Mouse (Mus musculus) embryonic facial prominence, embryonic 15.5 days (tissue): ENCODE results near the gene Gm49387. TPM values are rescaled to one million over a fixed set of nuclear protein-coding genes. Genes with fewer than 3 reads are reported as not detected.

Experiments
- ATAC-seq: fragments of 200-750 bp; cut with Nextera tagmentation; 2 replicates; pipeline ENCODE4 v1.8.0; 2017; ENCODE audit warnings: low read depth, moderate TSS enrichment; ENCODE audit not compliant: insufficient number of reproducible peaks, low FRiP score, low TSS enrichment
- H3K27ac ChIP-seq: fragments of 300-500 bp; sonication (generic); replicated peaks from 2 replicates; pipeline ENCODE4 v1.5.1; 2015; ENCODE audit warnings: mild to moderate bottlenecking, inconsistent platforms
- H3K27me3 ChIP-seq: fragments of 300-500 bp; sonication (generic); 2 replicates; pipeline ENCODE4 v1.6.1; 2015; ENCODE audit warnings: inconsistent platforms
- H3K36me3 ChIP-seq: fragments of 300-500 bp; sonication (generic); 2 replicates; pipeline ENCODE4 v1.6.1; 2015; ENCODE audit warnings: mild to moderate bottlenecking, inconsistent platforms
- H3K4me1 ChIP-seq: fragments of 300-500 bp; sonication (generic); 2 replicates; pipeline ENCODE4 v1.6.1; 2015; ENCODE audit warnings: inconsistent platforms
- H3K4me2 ChIP-seq: fragments of 300-500 bp; sonication (generic); replicated peaks from 2 replicates; pipeline ENCODE4 v1.6.1; 2015; ENCODE audit warnings: mild to moderate bottlenecking, inconsistent platforms
- H3K4me3 ChIP-seq: fragments of 300-500 bp; sonication (generic); replicated peaks from 2 replicates; pipeline ENCODE4 v1.5.1; 2015; ENCODE audit warnings: mild to moderate bottlenecking, inconsistent platforms
- H3K9ac ChIP-seq: fragments of 300-500 bp; sonication (generic); 2 replicates; pipeline ENCODE4 v1.6.1; 2015; ENCODE audit warnings: inconsistent platforms
- H3K9me3 ChIP-seq: fragments of 300-500 bp; sonication (generic); replicated peaks from 2 replicates; pipeline ENCODE4 v1.6.1; 2016; ENCODE audit warnings: inconsistent platforms
- WGBS: fragments of 180-500 bp; shearing (Covaris S2); methylation state at CpG from one replicate; pipeline ENCODE4 v1.1.7; 2015; 5-methylcytosine and 5-hydroxymethylcytosine counted together
- polyA plus RNA-seq: library from polyadenylated mRNA; unstranded; fragments of >200 nt; fragmentation: Nextera tagmentation; extraction: Ambion mirVana; gene quantifications from 2 replicates; pipeline ENCODE4 v1.2.1, GENCODE M21; 2015

Gm49387 gene
- polyA plus RNA-seq = 2.5 and 3.8 TPM in 2 replicates

GRCm38 (mm10) chr14:31640346-31640889, at the start of gene Gm49387:
TSS of gene Gm49387 (minus strand) at chr14:31640878.
- ATAC-seq = peak; percentile 34
- 3% methylated on average over 26 of the region's 26 CpGs for WGBS
- H3K4me3 ChIP-seq = peak within 1 kb of the TSS; percentile 87
- no peaks in the 10 kb centered on the region for H3K36me3 ChIP-seq
- peaks cover 14% of the 10 kb centered on the region for H3K4me1 ChIP-seq
- peak within 1 kb of the TSS; percentile 93 for H3K27ac ChIP-seq
- no peaks in the 10 kb centered on the region for H3K9me3 ChIP-seq
- H3K27me3 ChIP-seq = no peaks in the 10 kb centered on the region
- H3K4me2 ChIP-seq = peak within 1 kb of the TSS; percentile 87
- H3K9ac ChIP-seq = peak within 1 kb of the TSS; percentile 67

- H3K9ac ChIP-seq = no peak overlapping the region
- 97% methylated on average over 1 of the region's 1 CpGs for WGBS
- peaks cover 14% of the 10 kb centered on the region; the same call in 1 of the 2 replicates for H3K4me1 ChIP-seq
- no peak overlapping the region for H3K27ac ChIP-seq
- no peak for ATAC-seq
- no peaks in the 10 kb centered on the region for H3K36me3 ChIP-seq
- H3K4me3 ChIP-seq = no peak overlapping the region
- H3K9me3 ChIP-seq = no peaks in the 10 kb centered on the region
- no peaks in the 10 kb centered on the region for H3K27me3 ChIP-seq
- H3K4me2 ChIP-seq = no peak overlapping the region
Measured at GRCm38 (mm10) chr14:31686231-31686630, 45.6 kb upstream of the Gm49387 start.

GRCm38 (mm10) chr14:31685680-31686079, 45.0 kb upstream of the Gm49387 start:
- Histone ChIP-seq H3K4me1 (peaks cover 14% of the 10 kb centered on the region; the same call in 1 of the 2 replicates), H3K4me2 (no peak overlapping the region), H3K9me3 (no peaks in the 10 kb centered on the region), H3K36me3 (no peaks in the 10 kb centered on the region), H3K9ac (no peak overlapping the region), H3K4me3 (no peak overlapping the region), H3K27ac (no peak overlapping the region), H3K27me3 (no peaks in the 10 kb centered on the region)
- WGBS = 79% methylated on average over 10 of the region's 10 CpGs
- no peak for ATAC-seq

DNA sequence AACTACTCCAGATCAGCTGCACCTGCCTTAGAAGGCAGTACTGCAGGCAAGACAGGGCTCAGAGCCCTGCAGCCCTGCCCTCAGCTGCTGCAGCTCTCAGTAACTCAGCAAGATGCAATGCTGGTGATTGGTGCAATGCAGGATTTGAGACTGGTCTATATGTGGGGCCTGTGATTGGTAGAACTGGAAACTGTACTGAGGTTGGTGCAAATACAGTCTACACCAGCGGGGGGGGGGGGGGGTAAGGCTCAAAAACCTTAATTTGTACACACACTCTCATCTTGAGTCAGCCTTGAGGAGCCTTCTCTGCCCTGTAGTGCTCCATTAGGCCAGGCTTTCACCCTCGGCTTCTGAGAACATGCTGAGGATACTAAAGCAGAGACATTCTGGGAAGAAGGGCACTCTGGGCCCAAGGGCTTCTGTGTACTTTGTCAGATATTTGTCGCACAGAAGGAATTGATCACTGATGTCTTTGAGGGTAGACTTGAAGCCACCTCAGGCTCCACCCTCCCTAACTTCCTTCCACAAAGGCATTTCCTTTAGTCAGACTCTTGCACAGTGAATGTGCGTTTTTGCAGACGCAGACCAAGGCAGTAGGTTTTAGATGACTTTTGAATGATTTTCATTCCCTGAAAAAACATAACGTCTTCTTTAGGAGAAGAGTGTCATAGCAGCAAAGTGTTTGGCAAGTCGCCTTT, 43.8 kb upstream of the Gm49387 start:
- no peak overlapping the region for H3K4me3 ChIP-seq
- peaks cover 14% of the 10 kb centered on the region; the same call in 1 of the 2 replicates for H3K4me1 ChIP-seq
- no peaks in the 10 kb centered on the region for H3K9me3 ChIP-seq
- no peaks in the 10 kb centered on the region for H3K27me3 ChIP-seq
- no peaks in the 10 kb centered on the region for H3K36me3 ChIP-seq
- ATAC-seq = no peak
- H3K9ac ChIP-seq = no peak overlapping the region
- no peak overlapping the region for H3K4me2 ChIP-seq
- WGBS = 44% methylated on average over 7 of the region's 7 CpGs
- H3K27ac ChIP-seq = no peak overlapping the region

DNA sequence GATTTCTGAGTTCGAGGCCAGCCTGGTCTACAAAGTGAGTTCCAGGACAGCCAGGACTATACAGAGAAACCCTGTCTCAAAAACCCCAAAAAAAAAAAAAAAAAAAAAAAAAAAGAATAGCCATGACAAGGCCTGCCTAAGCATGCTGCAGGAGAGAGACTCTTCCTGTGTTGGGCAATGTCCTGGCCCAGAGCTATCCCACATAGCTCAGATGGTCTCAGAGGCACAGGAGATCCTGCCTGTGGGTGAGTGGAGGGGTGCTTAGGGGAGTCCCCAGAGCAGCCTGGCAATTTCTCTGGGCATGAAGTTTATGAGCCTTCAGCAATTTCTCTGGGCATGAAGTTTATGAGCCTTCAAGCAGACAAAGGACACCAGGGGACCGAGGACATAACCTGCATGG, 42.9 kb upstream of the Gm49387 start:
- Histone ChIP-seq H3K27ac (no peak overlapping the region), H3K4me2 (no peak overlapping the region), H3K36me3 (no peaks in the 10 kb centered on the region), H3K4me1 (peaks cover 14% of the 10 kb centered on the region; the same call in 1 of the 2 replicates), H3K9ac (no peak overlapping the region), H3K9me3 (no peaks in the 10 kb centered on the region), H3K27me3 (no peaks in the 10 kb centered on the region), H3K4me3 (no peak overlapping the region)
- WGBS = 77% methylated on average over 2 of the region's 2 CpGs
- no peak for ATAC-seq

DNA sequence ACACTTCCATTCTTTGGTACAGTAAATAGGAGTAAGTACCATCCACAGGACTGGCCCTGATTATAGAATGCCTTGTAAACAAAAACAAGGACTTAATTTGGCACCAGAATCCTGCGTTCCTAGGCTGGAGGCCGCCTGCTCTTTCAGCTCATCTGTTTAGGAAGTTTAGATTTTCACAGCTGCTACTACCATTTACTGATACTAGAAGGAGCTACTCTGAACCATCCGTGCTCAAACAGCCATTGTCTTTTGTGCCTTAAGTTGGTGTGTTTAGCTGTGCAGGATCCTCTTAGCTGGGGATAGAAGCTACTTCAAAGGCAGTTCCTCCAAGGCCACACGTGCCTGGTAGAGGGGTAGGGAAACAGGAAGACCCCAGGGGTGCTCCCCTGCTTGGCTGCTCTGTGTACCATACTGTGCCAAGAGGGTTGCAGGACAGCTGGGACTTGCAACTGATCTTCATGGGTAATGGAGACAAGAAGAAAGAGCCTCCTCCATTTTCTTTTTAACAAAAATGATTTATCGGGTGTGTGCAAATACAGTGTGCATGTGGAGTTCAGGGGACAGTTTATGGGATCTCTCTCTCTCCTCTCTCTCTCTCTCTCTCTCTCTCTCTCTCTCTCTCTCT, 41.4 kb upstream of the Gm49387 start:
- ATAC-seq = no peak
- WGBS = 34% methylated on average over 5 of the region's 5 CpGs
- no peak overlapping the region for H3K4me3 ChIP-seq
- H3K27ac ChIP-seq = peak overlapping the region; percentile 71
- no peak overlapping the region for H3K9ac ChIP-seq
- H3K27me3 ChIP-seq = no peaks in the 10 kb centered on the region
- H3K9me3 ChIP-seq = no peaks in the 10 kb centered on the region
- H3K36me3 ChIP-seq = no peaks in the 10 kb centered on the region
- H3K4me1 ChIP-seq = peaks cover 14% of the 10 kb centered on the region; the same call in 1 of the 2 replicates
- no peak overlapping the region for H3K4me2 ChIP-seq

- ATAC-seq = no peak
- peaks cover 14% of the 10 kb centered on the region; the same call in 1 of the 2 replicates for H3K4me1 ChIP-seq
- H3K9me3 ChIP-seq = no peaks in the 10 kb centered on the region
- H3K27me3 ChIP-seq = no peaks in the 10 kb centered on the region
- H3K9ac ChIP-seq = no peak overlapping the region
- H3K4me2 ChIP-seq = no peak overlapping the region
- no peaks in the 10 kb centered on the region for H3K36me3 ChIP-seq
- H3K27ac ChIP-seq = peak overlapping the region; percentile 71
- H3K4me3 ChIP-seq = no peak overlapping the region
- 59% methylated on average over 9 of the region's 9 CpGs for WGBS
Measured at GRCm38 (mm10) chr14:31681291-31681690, 40.6 kb upstream of the Gm49387 start.

GRCm38 (mm10) chr14:31680656-31681055, 40.0 kb upstream of the Gm49387 start:
- Histone ChIP-seq H3K9me3 (no peaks in the 10 kb centered on the region), H3K9ac (no peak overlapping the region), H3K4me2 (no peak overlapping the region), H3K4me3 (no peak overlapping the region), H3K36me3 (no peaks in the 10 kb centered on the region), H3K27ac (peak overlapping the region; percentile 71), H3K4me1 (peaks cover 14% of the 10 kb centered on the region; the same call in 1 of the 2 replicates), H3K27me3 (no peaks in the 10 kb centered on the region)
- WGBS = 88% methylated on average over 3 of the region's 3 CpGs
- no peak for ATAC-seq

GRCm38 (mm10) chr14:31671635-31672320, 31.1 kb upstream of the Gm49387 start:
- no peak overlapping the region for H3K9ac ChIP-seq
- H3K4me1 ChIP-seq = peaks cover 43% of the 10 kb centered on the region
- H3K4me3 ChIP-seq = no peak overlapping the region
- ATAC-seq = no peak
- peaks cover 4% of the 10 kb centered on the region; the same call in 1 of the 2 replicates for H3K36me3 ChIP-seq
- H3K4me2 ChIP-seq = no peak overlapping the region
- 49% methylated on average over 10 of the region's 10 CpGs for whole genome bisulfite sequencing
- no peaks in the 10 kb centered on the region for H3K9me3 ChIP-seq
- H3K27me3 ChIP-seq = no peaks in the 10 kb centered on the region
- H3K27ac ChIP-seq = no peak overlapping the region

DNA sequence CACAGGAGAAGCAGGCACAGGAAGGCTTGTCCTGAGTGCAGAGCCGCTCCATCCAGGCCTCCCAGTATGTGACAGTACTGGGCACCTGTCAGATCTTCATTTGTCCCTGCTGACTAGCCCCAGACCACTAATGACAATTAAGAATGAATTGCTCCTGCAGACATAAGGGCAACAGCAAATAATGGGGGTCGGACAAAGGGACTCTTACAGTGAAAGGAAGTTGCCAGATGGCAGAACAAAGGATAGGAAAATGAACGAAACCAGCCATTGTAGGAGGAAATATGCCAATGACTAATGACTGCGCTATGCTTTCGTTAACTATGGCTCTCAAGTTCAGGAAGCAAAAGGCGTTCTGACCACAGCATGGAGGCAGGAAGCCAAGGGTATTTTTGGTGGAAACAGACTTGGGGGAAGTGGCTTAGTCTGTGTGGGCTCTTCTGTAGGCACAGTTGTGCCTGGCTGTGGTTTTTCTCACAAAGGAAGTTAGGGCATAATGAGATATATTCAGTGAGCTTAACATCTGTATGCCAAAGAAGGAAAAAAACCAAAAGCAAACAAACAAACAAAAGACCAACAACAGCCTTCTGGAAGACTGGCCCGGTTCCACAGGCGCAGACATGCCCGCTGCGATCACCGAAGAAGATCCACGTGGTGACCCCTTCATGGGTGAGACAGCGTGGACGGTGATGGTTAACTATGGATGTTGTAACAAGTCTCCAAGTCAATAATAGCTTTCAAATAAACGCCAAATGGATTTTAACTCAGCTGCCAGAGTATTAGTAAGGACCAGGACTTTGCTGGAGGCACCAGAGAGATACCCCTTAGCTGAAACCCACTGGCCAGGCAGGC, 29.2 kb upstream of the Gm49387 start:
- no peaks in the 10 kb centered on the region for H3K27me3 ChIP-seq
- H3K4me2 ChIP-seq = peak overlapping the region; percentile 31
- H3K27ac ChIP-seq = peak overlapping the region; percentile 89
- peaks cover 53% of the 10 kb centered on the region for H3K4me1 ChIP-seq
- 50% methylated on average over 15 of the region's 15 CpGs for WGBS
- H3K4me3 ChIP-seq = no peak overlapping the region
- no peaks in the 10 kb centered on the region for H3K9me3 ChIP-seq
- peaks cover 5% of the 10 kb centered on the region; the same call in 1 of the 2 replicates for H3K36me3 ChIP-seq
- no peak overlapping the region for H3K9ac ChIP-seq
- peak; percentile 83 for ATAC-seq
